Mouse (Mus musculus) MEL (cell line): ENCODE data around the gene Xpot. TPM values are rescaled to one million over a fixed set of nuclear protein-coding genes. Genes with fewer than 3 reads are reported as not detected.

Experiments
- DNase-seq: peaks from one replicate; pipeline ENCODE4 v3.0.0; 2011; ENCODE audit warnings: low read depth, low spot score
- H3K27ac ChIP-seq: 2 replicates; pipeline ENCODE4 v1.5.1; 2012; ENCODE audit warnings: low read depth, mild to moderate bottlenecking, control low read depth, low read length, moderate library complexity; ENCODE audit not compliant: control insufficient read depth
- H3K27me3 ChIP-seq, 2 experiments: fragments of 150-350 bp in 1 of 2; sonication (generic) in 1 of 2; 2 replicates each; pipeline ENCODE4 v1.6.1; 2012; ENCODE audit warnings: low read length in 2 of 2, mild to moderate bottlenecking in 2 of 2, improper control_type of control experiment in 1 of 2, moderate library complexity in 1 of 2; ENCODE audit not compliant: insufficient read depth in 2 of 2, control insufficient read depth in 1 of 2
- H3K36me3 ChIP-seq, 2 experiments: 2 replicates each; pipeline ENCODE4 v1.6.1; 2012 to 2014; ENCODE audit warnings: low read length in 2 of 2, improper control_type of control experiment in 1 of 2, inconsistent platforms in 1 of 2, mild to moderate bottlenecking in 1 of 2; ENCODE audit not compliant: insufficient read depth in 2 of 2, control insufficient read depth in 1 of 2
- H3K4me1 ChIP-seq, 2 experiments: fragments of 150-350 bp in 1 of 2; sonication (generic) in 1 of 2; 2 replicates each; pipeline ENCODE4 v1.6.1; 2012; ENCODE audit warnings: low read length in 2 of 2, improper control_type of control experiment in 1 of 2, mild to moderate bottlenecking in 1 of 2; ENCODE audit not compliant: insufficient read depth in 2 of 2, control insufficient read depth in 1 of 2
- H3K4me3 ChIP-seq, 2 experiments: fragments of 150-350 bp in 1 of 2; sonication (generic) in 1 of 2; 2 replicates each; pipeline ENCODE4 v1.5.1; 2012; ENCODE audit warnings: low read depth in 2 of 2, low read length in 2 of 2, mild to moderate bottlenecking in 2 of 2, moderate library complexity in 2 of 2, control low read depth in 1 of 2, improper control_type of control experiment in 1 of 2; ENCODE audit not compliant: control insufficient read depth in 1 of 2, insufficient read depth in 1 of 2
- H3K79me2 ChIP-seq: 2 replicates; pipeline ENCODE4 v1.6.1; 2012; ENCODE audit warnings: mild to moderate bottlenecking, low read length, moderate library complexity; ENCODE audit not compliant: control insufficient read depth, poor library complexity, insufficient read depth
- H3K9ac ChIP-seq: 2 replicates; pipeline ENCODE4 v1.6.1; 2012; ENCODE audit warnings: low read depth, mild to moderate bottlenecking, control low read depth, low read length, moderate library complexity; ENCODE audit not compliant: control insufficient read depth, poor library complexity, severe bottlenecking
- H3K9me3 ChIP-seq: fragments of 150-350 bp; sonication (generic); replicated peaks from 2 replicates; pipeline ENCODE4 v1.6.1; 2012; ENCODE audit warnings: mild to moderate bottlenecking, low read length, improper control_type of control experiment, moderate library complexity; ENCODE audit not compliant: insufficient read depth
- BHLHE40 ChIP-seq: IDR thresholded peaks from 2 replicates; pipeline ENCODE4 v1.6.1; 2012; ENCODE audit warnings: low read depth, mild to moderate bottlenecking, inconsistent platforms, low read length, improper control_type of control experiment, borderline replicate concordance
- CHD2 ChIP-seq: IDR thresholded peaks from 2 replicates; pipeline ENCODE4 v1.6.1; 2011; ENCODE audit warnings: low read length, improper control_type of control experiment
- CTCF ChIP-seq, 3 experiments: IDR thresholded peaks in 2 of 3; conservative IDR thresholded peaks in 1 of 3; 2 replicates each; pipeline ENCODE4 v1.5.1; 2011 to 2012; ENCODE audit warnings: low read length in 3 of 3, low read depth in 2 of 3, mild to moderate bottlenecking in 2 of 3, improper control_type of control experiment in 1 of 3, inconsistent platforms in 1 of 3, mixed read lengths in 1 of 3, moderate library complexity in 1 of 3; ENCODE audit not compliant: control insufficient read depth in 1 of 3, insufficient read depth in 1 of 3, poor library complexity in 1 of 3, severe bottlenecking in 1 of 3
- ELF1 ChIP-seq: IDR thresholded peaks from 2 replicates; pipeline ENCODE4 v1.6.1; 2014; ENCODE audit warnings: low read depth, mild to moderate bottlenecking, inconsistent platforms, low read length, improper control_type of control experiment, moderate library complexity
- ETS1 ChIP-seq: IDR thresholded peaks from 2 replicates; pipeline ENCODE4 v1.6.1; 2012; ENCODE audit warnings: low read depth, mild to moderate bottlenecking, inconsistent platforms, low read length, improper control_type of control experiment, moderate library complexity
- GABPA ChIP-seq: IDR thresholded peaks from 2 replicates; pipeline ENCODE4 v1.6.1; 2012; ENCODE audit warnings: low read depth, mild to moderate bottlenecking, inconsistent platforms, low read length, improper control_type of control experiment, moderate library complexity
- GATA1 ChIP-seq: IDR thresholded peaks from 2 replicates; pipeline ENCODE4 v1.6.1; 2011; ENCODE audit warnings: low read depth, low read length, improper control_type of control experiment
- HCFC1 ChIP-seq: IDR thresholded peaks from 2 replicates; pipeline ENCODE4 v1.6.1; 2012; ENCODE audit warnings: low read depth, mild to moderate bottlenecking, inconsistent platforms, low read length, improper control_type of control experiment, moderate library complexity
- MAFK ChIP-seq: IDR thresholded peaks from 2 replicates; pipeline ENCODE4 v1.6.1; 2011; ENCODE audit warnings: low read depth, mild to moderate bottlenecking, low read length, improper control_type of control experiment, borderline replicate concordance
- MAZ ChIP-seq: IDR thresholded peaks from 2 replicates; pipeline ENCODE4 v1.6.1; 2012; ENCODE audit warnings: low read depth, mild to moderate bottlenecking, inconsistent platforms, low read length, improper control_type of control experiment
- MXI1 ChIP-seq: IDR thresholded peaks from 2 replicates; pipeline ENCODE4 v1.6.1; 2011; ENCODE audit warnings: mild to moderate bottlenecking, low read depth, low read length, improper control_type of control experiment
- MYB ChIP-seq: IDR thresholded peaks from 2 replicates; pipeline ENCODE4 v1.6.1; 2011; ENCODE audit warnings: mild to moderate bottlenecking, low read depth, low read length, improper control_type of control experiment
- POLR2A ChIP-seq, 2 experiments: IDR thresholded peaks; 2 replicates each; pipeline ENCODE4 v1.6.1; 2011 to 2012; ENCODE audit warnings: low read length in 2 of 2, mild to moderate bottlenecking in 2 of 2, control low read depth in 1 of 2, improper control_type of control experiment in 1 of 2, low read depth in 1 of 2, moderate library complexity in 1 of 2; ENCODE audit not compliant: control insufficient read depth in 1 of 2, insufficient read depth in 1 of 2, poor library complexity in 1 of 2
- POLR2AphosphoS5 ChIP-seq: IDR thresholded peaks from 2 replicates; pipeline ENCODE4 v1.6.1; 2012; ENCODE audit warnings: low read depth, borderline replicate concordance, mild to moderate bottlenecking, inconsistent platforms, low read length, moderate library complexity, mixed read lengths
- SMC3 ChIP-seq: IDR thresholded peaks from 2 replicates; pipeline ENCODE4 v1.6.1; 2011; ENCODE audit warnings: low read depth, low read length, improper control_type of control experiment
- TCF12 ChIP-seq: IDR thresholded peaks from 2 replicates; pipeline ENCODE4 v1.6.1; 2014; ENCODE audit warnings: low read depth, mild to moderate bottlenecking, inconsistent platforms, low read length, improper control_type of control experiment, moderate library complexity
- UBTF ChIP-seq: IDR thresholded peaks from 2 replicates; pipeline ENCODE4 v1.6.1; 2012; ENCODE audit warnings: low read depth, mild to moderate bottlenecking, inconsistent platforms, low read length, improper control_type of control experiment, moderate library complexity, borderline replicate concordance; ENCODE audit not compliant: insufficient read depth
- USF1 ChIP-seq: IDR thresholded peaks from 2 replicates; pipeline ENCODE4 v1.6.1; 2014; ENCODE audit warnings: low read depth, mild to moderate bottlenecking, inconsistent platforms, low read length, improper control_type of control experiment, moderate library complexity
- USF2 ChIP-seq, 2 experiments: IDR thresholded peaks; 2 replicates each; pipeline ENCODE4 v1.6.1; 2011 to 2012; ENCODE audit warnings: improper control_type of control experiment in 2 of 2, low read length in 2 of 2, borderline replicate concordance in 1 of 2, inconsistent platforms in 1 of 2, low read depth in 1 of 2, mild to moderate bottlenecking in 1 of 2; ENCODE audit not compliant: insufficient read depth in 1 of 2
- ZC3H11A ChIP-seq: IDR thresholded peaks from 2 replicates; pipeline ENCODE4 v1.6.1; 2012; ENCODE audit warnings: low read depth, mild to moderate bottlenecking, inconsistent platforms, low read length, improper control_type of control experiment
- ZMIZ1 ChIP-seq: IDR thresholded peaks from 2 replicates; pipeline ENCODE4 v1.6.1; 2012; ENCODE audit warnings: low read depth, mild to moderate bottlenecking, inconsistent platforms, low read length, improper control_type of control experiment, moderate library complexity
- ZNF384 ChIP-seq: IDR thresholded peaks from 2 replicates; pipeline ENCODE4 v1.6.1; 2012; ENCODE audit warnings: low read depth, mild to moderate bottlenecking, inconsistent platforms, low read length, improper control_type of control experiment
- polyA plus RNA-seq, 2 experiments: library from polyadenylated mRNA; stranded (reverse) in 1 of 2; unstranded in 1 of 2; fragments of >175 nt in 1 of 2; fragments of >200 nt in 1 of 2; gene quantifications; 2 replicates each; pipeline versions ENCODE4 v1.2.1 to v1.2.4; 2012; ENCODE audit warnings: low replicate concordance in 2 of 2, low read depth in 1 of 2; ENCODE audit not compliant: insufficient read length in 2 of 2, insufficient read depth in 1 of 2, missing spikeins in 1 of 2
- total RNA-seq: library from RNA; depleted of rRNA; stranded (reverse); fragments of 300-350 nt; gene quantifications from 2 replicates; pipeline ENCODE4 v1.2.3, GENCODE M21; 2012

Xpot gene
- total and polyA plus RNA-seq, 3 experiments, result 122 to 304 (median 154) TPM

DNA sequence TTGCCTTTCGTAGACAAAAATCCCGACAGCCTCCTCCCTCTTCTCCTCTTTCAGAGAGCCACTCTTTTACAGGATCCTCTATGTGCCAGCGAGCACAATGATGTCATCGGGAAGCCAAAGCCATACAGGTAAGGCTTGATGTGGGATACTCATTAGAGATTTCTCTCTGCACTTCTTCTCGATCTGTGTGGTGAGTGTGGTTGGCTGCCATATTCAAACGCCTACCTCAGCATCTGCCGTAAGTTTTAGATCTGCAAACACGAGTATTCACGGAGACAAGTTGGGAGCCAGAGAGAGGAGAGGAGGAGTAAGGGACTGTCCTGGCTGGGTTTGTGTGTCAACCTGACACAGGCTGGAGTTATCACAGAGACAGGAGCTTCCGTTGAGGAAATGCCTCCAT, 43.0 kb upstream of the Xpot start:
- TF ChIP-seq HCFC1 (no peak), MXI1 (no peak), USF2 (IDR thresholded peaks at IDR 0.05; ENCODE audit: borderline replicate concordance in 1 of 2, insufficient read depth in 1 of 2, low read depth in 1 of 2, low read length in 2 of 2) (no peak), BHLHE40 (no peak), CTCF (IDR thresholded peaks at IDR 0.05 in 2 of 3, conservative IDR thresholded peaks at IDR 0.05 in 1 of 3; ENCODE audit: control insufficient read depth in 1 of 3, insufficient read depth in 1 of 3, low read depth in 2 of 3, low read length in 3 of 3, poor library complexity in 1 of 3, severe bottlenecking in 1 of 3) (no peak), ZNF384 (no peak), MYB (no peak), ETS1 (no peak), MAZ (no peak), TCF12 (no peak), POLR2AphosphoS5 (no peak), ZMIZ1 (no peak), ZC3H11A (no peak), GATA1 (no peak), CHD2 (no peak), USF1 (no peak), ELF1 (no peak)
- Histone ChIP-seq H3K9ac (no peak overlapping the region), H3K36me3 (no peaks in the 10 kb centered on the region), H3K4me3 (no peak overlapping the region), H3K79me2 (no peaks in the 10 kb centered on the region), H3K4me1 (no peaks in the 10 kb centered on the region), H3K27me3 (no peaks in the 10 kb centered on the region), H3K9me3 (no peaks in the 10 kb centered on the region), H3K27ac (no peak overlapping the region)
- no peak for DNase-seq

DNA sequence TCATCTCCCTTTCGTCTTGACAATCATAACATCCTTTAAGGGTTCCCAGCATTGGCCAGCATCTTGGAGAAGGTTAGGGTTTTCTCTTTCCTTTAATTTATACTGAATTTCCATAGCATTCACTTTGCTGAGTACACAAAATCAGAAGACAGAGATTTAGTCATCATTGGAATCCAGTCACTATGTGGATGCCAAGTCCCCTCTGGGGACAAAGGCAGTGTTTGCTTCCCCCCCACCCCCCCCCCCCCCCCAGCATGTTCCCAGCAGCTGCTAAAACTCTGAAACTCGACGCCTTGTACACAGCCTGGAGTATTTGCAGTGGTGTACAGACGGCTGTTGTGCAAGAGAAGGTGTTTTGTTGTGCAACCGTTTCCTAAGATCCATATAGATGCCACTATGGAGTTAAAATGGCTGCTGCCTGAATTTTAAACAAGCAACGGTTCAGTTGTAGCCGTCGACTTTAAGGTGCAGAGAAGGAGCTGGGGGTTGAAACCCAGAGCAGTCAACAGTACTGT, 39.6 kb upstream of the Xpot start:
- H3K27ac ChIP-seq, result no peak overlapping the region
- no peaks in the 10 kb centered on the region for H3K4me1 ChIP-seq
- DNase-seq, result no peak
- H3K4me3 ChIP-seq, result no peak overlapping the region
- H3K9me3 ChIP-seq, result no peaks in the 10 kb centered on the region
- no peaks in the 10 kb centered on the region for H3K79me2 ChIP-seq
- H3K9ac ChIP-seq, result no peak overlapping the region
- H3K36me3 ChIP-seq, result no peaks in the 10 kb centered on the region
- no peaks in the 10 kb centered on the region for H3K27me3 ChIP-seq
- no peak for TF ChIP-seq GABPA
- TF ChIP-seq POLR2A (IDR thresholded peaks at IDR 0.05; ENCODE audit: control insufficient read depth in 1 of 2, insufficient read depth in 1 of 2, low read depth in 1 of 2, low read length in 2 of 2, poor library complexity in 1 of 2), result no peak
- no peak for TF ChIP-seq UBTF
- TF ChIP-seq MYB, result no peak
- no peak for TF ChIP-seq MAFK
- TF ChIP-seq SMC3, result no peak
- TF ChIP-seq, all 39 proteins: peak for 0
